Mouse (Mus musculus): ENCODE data around the gene Gnao1.
A peak's percentile ranks its signal among the peaks of the same experiment; 100 is the strongest.

GRCm38 (mm10) chr8:94012013-94012951 lies 202.5 kb downstream of the Gnao1 start, which contains the start of gene Amfr:
- peak in 1 of 2 experiments; percentile 37; a peak in 2 of 4 replicates for TF ChIP-seq CTCF (conservative IDR thresholded peaks at IDR 0.05 in 1 of 2, IDR thresholded peaks at IDR 0.05 in 1 of 2; ENCODE audit: low read depth in 2 of 2, low read length in 2 of 2)
- TF ChIP-seq TBP (conservative IDR thresholded peaks at IDR 0.05; ENCODE audit: low read depth, low read length): no peak
- no peak for TF ChIP-seq EP300 (IDR thresholded peaks at IDR 0.05; ENCODE audit: low read length)

Data from CH12.LX (cell line).